Mouse (Mus musculus): Measurements from ENCODE around the gene Entpd2. TPM values are rescaled to one million over a fixed set of nuclear protein-coding genes. Genes with fewer than 3 reads are reported as not detected.
A peak's percentile ranks its signal among the peaks of the same experiment; 100 is the strongest.

Entpd2 gene
- total RNA-seq, 2 experiments from 2014 or later: 11.5 to 13.1 TPM

GRCm38 (mm10) chr2:25432326-25433098 lies 36.8 kb downstream of the Entpd2 start:
- Histone ChIP-seq H3K27ac (0 out of 2 replicates have a peak overlapping the region, but pooled peaks have one; percentile 8), H3K4me3 (no peak overlapping the region)
- TF ChIP-seq CTCF (IDR thresholded peaks at IDR 0.05): no peak
- intact Hi-C loops (cut with DNase I): no loop called here
- DNase-seq (ENCODE audit: extremely low spot score in 1 of 2, low spot score in 2 of 2): no peak

GRCm38 (mm10) chr2:25433101-25433500 lies 37.4 kb downstream of the Entpd2 start:
- no peak for TF ChIP-seq CTCF (IDR thresholded peaks at IDR 0.05)

GRCm38 (mm10) chr2:25434292-25434691 lies 38.6 kb downstream of the Entpd2 start:
- no peak for DNase-seq (ENCODE audit: extremely low spot score in 1 of 2, low spot score in 2 of 2)
- H3K4me3 ChIP-seq: no peak overlapping the region
- H3K27ac ChIP-seq: no peak overlapping the region
- TF ChIP-seq CTCF (IDR thresholded peaks at IDR 0.05): no peak
- intact Hi-C loops (cut with DNase I): no loop called here

More at GRCm38 (mm10) chr2:25433101-25433500, 37.4 kb downstream of the Entpd2 start:
- Histone ChIP-seq H3K27ac (no peak overlapping the region), H3K4me3 (no peak overlapping the region)
- DNase-seq (ENCODE audit: extremely low spot score in 1 of 2, low spot score in 2 of 2): no peak
- intact Hi-C loops (cut with DNase I): no loop called here

GRCm38 (mm10) chr2:25436286-25436820 lies 40.7 kb downstream of the Entpd2 start:
- TF ChIP-seq CTCF (IDR thresholded peaks at IDR 0.05): no peak
- H3K27ac ChIP-seq: no peak overlapping the region
- DNase-seq (ENCODE audit: extremely low spot score in 1 of 2, low spot score in 2 of 2): no peak
- H3K4me3 ChIP-seq: no peak overlapping the region
- intact Hi-C loops (cut with DNase I): no loop called here

GRCm38 (mm10) chr2:25441067-25441466 lies 45.4 kb downstream of the Entpd2 start:
- intact Hi-C loops (cut with DNase I): no loop called here
- TF ChIP-seq CTCF (IDR thresholded peaks at IDR 0.05): no peak
- H3K4me3 ChIP-seq: no peak overlapping the region
- no peak overlapping the region for H3K27ac ChIP-seq
- no peak for DNase-seq (ENCODE audit: extremely low spot score in 1 of 2, low spot score in 2 of 2)

GRCm38 (mm10) chr2:25442682-25443081 lies 47.0 kb downstream of the Entpd2 start:
- no peak for DNase-seq (ENCODE audit: extremely low spot score in 1 of 2, low spot score in 2 of 2)
- H3K4me3 ChIP-seq: no peak overlapping the region
- TF ChIP-seq CTCF (IDR thresholded peaks at IDR 0.05): no peak
- no peak overlapping the region for H3K27ac ChIP-seq
- intact Hi-C loops (cut with DNase I): no loop called here

Small RNA genes within 50 kb of the gene (microRNA-seq; reads per million reads assigned to microRNA genes)
- 8.0 to 9.6 reads per million in 2 experiments for gene Mir3087

Other genes with a start within 250 kb of the Entpd2 start
- gene Nrarp, start 215.1 kb upstream of the Entpd2 start, total RNA-seq (2021): 10 to 100 TPM; 20.2 to 21.7 TPM
- gene Tor4a, start 199.0 kb upstream of the Entpd2 start, total RNA-seq (2021): 1 to 10 TPM; 2.0 to 2.2 TPM
- gene Nelfb, start 184.4 kb upstream of the Entpd2 start, total RNA-seq (2021): 10 to 100 TPM; 53.4 to 64.3 TPM
- gene Stpg3, start 181.2 kb upstream of the Entpd2 start, total RNA-seq (2021): not detected
- gene Fam166a, start 177.1 kb upstream of the Entpd2 start, total RNA-seq (2021): not detected
- 100 to 1,000 TPM; 317 to 329 TPM for gene Tubb4b, start 171.2 kb upstream of the Entpd2 start, total RNA-seq (2021)
- gene Slc34a3, start 161.5 kb upstream of the Entpd2 start, total RNA-seq (2021): not detected
- gene Rnf224, start 159.1 kb upstream of the Entpd2 start, total RNA-seq (2021): not detected
- 100 to 1,000 TPM; 249 to 270 TPM for gene Rnf208, start 153.6 kb upstream of the Entpd2 start, total RNA-seq (2021)
- gene Cysrt1, start 153.4 kb upstream of the Entpd2 start, total RNA-seq (2021): not detected
- 1 to 10 TPM; 1.4 to 2.7 TPM for gene AL732309.1, start 149.0 kb upstream of the Entpd2 start, total RNA-seq (2021)
- 10 to 100 TPM; 35.6 to 41.6 TPM for gene Tmem203, start 140.4 kb upstream of the Entpd2 start, total RNA-seq (2021)
- gene Tprn, start 133.3 kb upstream of the Entpd2 start, total RNA-seq (2021): 10 to 100 TPM; 20.9 to 21.8 TPM
- 10 to 100 TPM; 65.6 to 65.9 TPM for gene Ssna1, start 123.4 kb upstream of the Entpd2 start, total RNA-seq (2021)
- gene Anapc2, start 123.4 kb upstream of the Entpd2 start, total RNA-seq (2021): 10 to 100 TPM; 87.1 to 90.3 TPM
- gene Tmem210, start 107.7 kb upstream of the Entpd2 start, total RNA-seq (2021): not detected
- not detected for gene Lrrc26, start 106.0 kb upstream of the Entpd2 start, total RNA-seq (2021)
- gene Grin1, start 76.7 kb upstream of the Entpd2 start, total RNA-seq (2021): 100 to 1,000 TPM; 452 to 457 TPM
- 10 to 100 TPM; 56.0 to 62.4 TPM for gene Man1b1, start 63.5 kb upstream of the Entpd2 start, total RNA-seq (2021)
- gene Dpp7, start 39.5 kb upstream of the Entpd2 start, total RNA-seq (2021): 10 to 100 TPM; 32.2 to 33.9 TPM
- gene Uap1l1, start 30.2 kb upstream of the Entpd2 start, total RNA-seq (2021): 10 to 100 TPM; 15.8 to 24.9 TPM
- gene Sapcd2, start 23.6 kb upstream of the Entpd2 start, total RNA-seq (2021): 1 to 10 TPM; 2.1 to 2.7 TPM
- gene Npdc1, start 3.5 kb downstream of the Entpd2 start, total RNA-seq (2021): 100 to 1,000 TPM; 337 to 366 TPM
- gene Fut7, start 27.4 kb downstream of the Entpd2 start, total RNA-seq (2021): under 1 TPM in 1 of 2 experiments, not detected in 1; 0.43 TPM
- 100 to 1,000 TPM; 160 to 168 TPM for gene Abca2, start 32.8 kb downstream of the Entpd2 start, total RNA-seq (2021)
- not detected for gene Clic3, start 61.0 kb downstream of the Entpd2 start, total RNA-seq (2021)
- gene Paxx, start 65.2 kb downstream of the Entpd2 start, total RNA-seq (2021): 10 to 100 TPM; 65.9 to 75.3 TPM
- gene Ptgds, start 74.2 kb downstream of the Entpd2 start, total RNA-seq (2021): 1,000 to 10,000 TPM; 1,632 to 2,529 TPM
- gene Lcn12, start 98.0 kb downstream of the Entpd2 start, total RNA-seq (2021): not detected
- 100 to 1,000 TPM; 120 to 122 TPM for gene Fbxw5, start 104.9 kb downstream of the Entpd2 start, total RNA-seq (2021)
- 1 to 10 TPM; 1.4 to 1.5 TPM for gene C8g, start 105.8 kb downstream of the Entpd2 start, total RNA-seq (2021)
- 10 to 100 TPM; 10.4 to 11.0 TPM for gene Traf2, start 151.1 kb downstream of the Entpd2 start, total RNA-seq (2021)
- gene Edf1, start 162.0 kb downstream of the Entpd2 start, total RNA-seq (2021): 100 to 1,000 TPM; 190 to 202 TPM
- gene Mamdc4, start 179.0 kb downstream of the Entpd2 start, total RNA-seq (2021): 1 to 10 TPM; 1.8 to 2.6 TPM
- 10 to 100 TPM; 64.0 to 70.5 TPM for gene Phpt1, start 179.3 kb downstream of the Entpd2 start, total RNA-seq (2021)
- 100 to 1,000 TPM; 102 to 104 TPM for gene Ajm1, start 185.9 kb downstream of the Entpd2 start, total RNA-seq (2021)
- 100 to 1,000 TPM; 157 to 163 TPM for gene Rabl6, start 212.6 kb downstream of the Entpd2 start, total RNA-seq (2021)
- not detected for gene Ccdc183, start 221.8 kb downstream of the Entpd2 start, total RNA-seq (2021)
- 10 to 100 TPM; 21.6 to 22.3 TPM for gene Tmem141, start 226.1 kb downstream of the Entpd2 start, total RNA-seq (2021)
- gene Fcna, start 232.2 kb downstream of the Entpd2 start, total RNA-seq (2021): under 1 TPM; 0.25 to 0.70 TPM

Data from left cerebral cortex, adult 2 months (tissue).